Mouse (Mus musculus): ENCODE measurements at regions not wholly inside any gene's neighbourhood (a gene's known extent, or its start where the extent isn't known, plus 50 kb on each side); places are given as distances from the start of the nearest gene placed in this dataset.

GRCm38 (mm10) chr1:137635781-137636180 lies 539.7 kb downstream of the Ptprc start:
- DNase-seq (ENCODE audit: low spot score), result no peak

- DNase-seq (ENCODE audit: low spot score), result no peak
Observed at GRCm38 (mm10) chr1:137631546-137631945, 544.0 kb downstream of the Ptprc start.

GRCm38 (mm10) chr1:137620672-137621071 lies 554.8 kb downstream of the Ptprc start:
- no peak for DNase-seq (ENCODE audit: low spot score)

- no peak for DNase-seq (ENCODE audit: low spot score)
Observed at GRCm38 (mm10) chr1:137618231-137618630, 557.3 kb downstream of the Ptprc start.

GRCm38 (mm10) chr1:137617513-137617912 lies 558.0 kb downstream of the Ptprc start:
- no peak for DNase-seq (ENCODE audit: low spot score)

- DNase-seq (ENCODE audit: low spot score), result no peak
Observed at GRCm38 (mm10) chr1:137606716-137607115, 568.8 kb downstream of the Ptprc start.

GRCm38 (mm10) chr1:137605890-137606663 lies 569.4 kb downstream of the Ptprc start:
- no peak for DNase-seq (ENCODE audit: low spot score)

GRCm38 (mm10) chr1:137593732-137594131 lies 581.8 kb downstream of the Ptprc start:
- DNase-seq (ENCODE audit: low spot score), result no peak

GRCm38 (mm10) chr1:137591891-137592290 lies 583.6 kb downstream of the Ptprc start:
- DNase-seq (ENCODE audit: low spot score), result no peak

- no peak for DNase-seq (ENCODE audit: low spot score)
Observed at GRCm38 (mm10) chr1:137591295-137591694, 584.2 kb downstream of the Ptprc start.

- no peak for DNase-seq (ENCODE audit: low spot score)
Observed at GRCm38 (mm10) chr1:137588304-137589300, 586.9 kb downstream of the Ptprc start.

GRCm38 (mm10) chr1:137587481-137588228 lies 587.9 kb downstream of the Ptprc start:
- no peak for DNase-seq (ENCODE audit: low spot score)

GRCm38 (mm10) chr1:137584696-137585095 lies 590.8 kb downstream of the Ptprc start:
- no peak for DNase-seq (ENCODE audit: low spot score)

- no peak for DNase-seq (ENCODE audit: low spot score)
Observed at GRCm38 (mm10) chr1:137584104-137584675, 591.3 kb downstream of the Ptprc start.

- no peak for DNase-seq (ENCODE audit: low spot score)
Observed at GRCm38 (mm10) chr1:137577639-137578038, 597.9 kb downstream of the Ptprc start.

GRCm38 (mm10) chr1:137576174-137576573 lies 599.3 kb downstream of the Ptprc start:
- no peak for DNase-seq (ENCODE audit: low spot score)

GRCm38 (mm10) chr1:137575380-137575779 lies 600.1 kb downstream of the Ptprc start:
- no peak for DNase-seq (ENCODE audit: low spot score)

GRCm38 (mm10) chr1:137571905-137572865 lies 603.3 kb downstream of the Ptprc start:
- no peak for DNase-seq (ENCODE audit: low spot score)

GRCm38 (mm10) chr1:137571190-137571904 lies 604.2 kb downstream of the Ptprc start:
- DNase-seq (ENCODE audit: low spot score), result no peak

- DNase-seq (ENCODE audit: low spot score), result no peak
Observed at GRCm38 (mm10) chr1:137567526-137567925, 607.3 kb upstream of the Nr5a2 start.
